Mouse (Mus musculus): ENCODE results near the gene Spock2. TPM values are rescaled to one million over a fixed set of nuclear protein-coding genes. Genes with fewer than 3 reads are reported as not detected.

Gene Spock2
- 24.0 and 32.3 TPM in 2 replicates for polyA plus RNA-seq (2012; rRNA removed)

GRCm38 (mm10) chr10:60106146-60106530, at the start of gene Spock2:
Spock2 (plus strand) TSS chr10:60106219.

Other genes starting within 250 kb of the Spock2 start
- 24.6 and 30.1 TPM in 2 replicates for gene Dnajb12, start 226.7 kb upstream of the Spock2 start, polyA plus RNA-seq (2012; rRNA removed)
- 65.4 and 65.5 TPM in 2 replicates for gene Ddit4, start 154.4 kb upstream of the Spock2 start, polyA plus RNA-seq (2012; rRNA removed)
- gene Ascc1, start 103.4 kb upstream of the Spock2 start, polyA plus RNA-seq (2012; rRNA removed) = 31.2 and 34.4 TPM in 2 replicates
- gene Anapc16, start 103.1 kb upstream of the Spock2 start, polyA plus RNA-seq (2012; rRNA removed) = 92.0 and 94.0 TPM in 2 replicates
- 5.9 TPM in 2 replicates for gene Chst3, start 113.0 kb downstream of the Spock2 start, polyA plus RNA-seq (2012; rRNA removed)
- gene Psap, start 171.4 kb downstream of the Spock2 start, polyA plus RNA-seq (2012; rRNA removed) = 309 and 374 TPM in 2 replicates
- 3.3 and 4.2 TPM in 2 replicates for gene Vsir, start 240.6 kb downstream of the Spock2 start, polyA plus RNA-seq (2012; rRNA removed)

All from central nervous system, embryonic 11.5 days (tissue).